Mouse (Mus musculus) brain, adult 2 months (tissue): ENCODE data around the gene Ccnd3.

Experiments used
- DNase-seq: peaks from one replicate; pipeline ENCODE4 v3.0.0; 2011; ENCODE audit warnings: low read depth, low spot score

The Ccnd3 gene

GRCm38 (mm10) chr17:47512956-47513775 lies 8.3 kb downstream of the Ccnd3 start:
- DNase-seq, result no peak

GRCm38 (mm10) chr17:47515180-47515844 lies 10.5 kb downstream of the Ccnd3 start:
- no peak for DNase-seq

GRCm38 (mm10) chr17:47516232-47516631 lies 11.4 kb downstream of the Ccnd3 start:
- DNase-seq, result no peak

GRCm38 (mm10) chr17:47518205-47518604 lies 13.4 kb downstream of the Ccnd3 start:
- no peak for DNase-seq

- peak; percentile 71 for DNase-seq
These were observed 16.9 kb downstream of the Ccnd3 start for GRCm38 (mm10) chr17:47521551-47522258.

- no peak for DNase-seq
These were observed 17.7 kb downstream of the Ccnd3 start for GRCm38 (mm10) chr17:47522536-47522935.

GRCm38 (mm10) chr17:47523211-47523682 lies 18.4 kb downstream of the Ccnd3 start:
- peak; percentile 14 for DNase-seq

GRCm38 (mm10) chr17:47524055-47524454 lies 19.2 kb downstream of the Ccnd3 start:
- DNase-seq, result no peak

GRCm38 (mm10) chr17:47524991-47525390 lies 20.1 kb downstream of the Ccnd3 start:
- no peak for DNase-seq

GRCm38 (mm10) chr17:47526856-47527520 lies 22.1 kb downstream of the Ccnd3 start:
- DNase-seq, result no peak

- DNase-seq, result no peak
These were observed 22.9 kb downstream of the Ccnd3 start for GRCm38 (mm10) chr17:47527581-47528300.

GRCm38 (mm10) chr17:47528919-47529318 lies 24.1 kb downstream of the Ccnd3 start:
- peak; percentile 48 for DNase-seq

- DNase-seq, result no peak
These were observed 24.7 kb downstream of the Ccnd3 start for GRCm38 (mm10) chr17:47529595-47529994.

- no peak for DNase-seq
These were observed 26.6 kb downstream of the Ccnd3 start for GRCm38 (mm10) chr17:47531387-47531818.

GRCm38 (mm10) chr17:47532364-47532763 lies 27.5 kb downstream of the Ccnd3 start:
- DNase-seq, result no peak

GRCm38 (mm10) chr17:47533691-47534090 lies 28.8 kb downstream of the Ccnd3 start:
- no peak for DNase-seq

- no peak for DNase-seq
These were observed 31.0 kb downstream of the Ccnd3 start for GRCm38 (mm10) chr17:47535812-47536236.

GRCm38 (mm10) chr17:47538049-47538448 lies 33.2 kb downstream of the Ccnd3 start:
- no peak for DNase-seq

- DNase-seq, result no peak
These were observed 34.3 kb downstream of the Ccnd3 start for GRCm38 (mm10) chr17:47539128-47539527.

- DNase-seq, result peak; percentile 33
These were observed 37.2 kb downstream of the Ccnd3 start for GRCm38 (mm10) chr17:47542061-47542460.
